Mouse (Mus musculus) limb, embryonic 15.5 days (tissue): Measurements from ENCODE around the gene Mpzl1. TPM values are rescaled to one million over a fixed set of nuclear protein-coding genes. Genes with fewer than 3 reads are reported as not detected.

Source experiments
- ATAC-seq: fragments of 200-750 bp; cut with Nextera tagmentation; 2 replicates; pipeline ENCODE4 v1.8.0; 2017; ENCODE audit warnings: low read depth, moderate TSS enrichment; ENCODE audit not compliant: insufficient number of reproducible peaks, low FRiP score, low TSS enrichment
- H3K27ac ChIP-seq: fragments of 300-500 bp; sonication (generic); 2 replicates; pipeline ENCODE4 v1.5.1; 2015; ENCODE audit warnings: moderate library complexity, mild to moderate bottlenecking, inconsistent platforms
- H3K27me3 ChIP-seq: fragments of 300-500 bp; sonication (generic); 2 replicates; pipeline ENCODE4 v1.6.1; 2015; ENCODE audit warnings: inconsistent platforms
- H3K36me3 ChIP-seq: fragments of 300-500 bp; sonication (generic); 2 replicates; pipeline ENCODE4 v1.6.1; 2015; ENCODE audit warnings: inconsistent platforms
- H3K4me1 ChIP-seq: fragments of 300-500 bp; sonication (generic); 2 replicates; pipeline ENCODE4 v1.6.1; 2015; ENCODE audit warnings: inconsistent platforms
- H3K4me2 ChIP-seq: fragments of 300-500 bp; sonication (generic); 2 replicates; pipeline ENCODE4 v1.6.1; 2015; ENCODE audit warnings: mild to moderate bottlenecking, inconsistent platforms
- H3K4me3 ChIP-seq: fragments of 300-500 bp; sonication (generic); 2 replicates; pipeline ENCODE4 v1.5.1; 2015; ENCODE audit warnings: mild to moderate bottlenecking, inconsistent platforms
- H3K9ac ChIP-seq: fragments of 300-500 bp; sonication (generic); 2 replicates; pipeline ENCODE4 v1.6.1; 2015; ENCODE audit warnings: inconsistent platforms
- H3K9me3 ChIP-seq: fragments of 300-500 bp; sonication (generic); 2 replicates; pipeline ENCODE4 v1.6.1; 2016; ENCODE audit warnings: inconsistent platforms
- WGBS: fragments of 180-500 bp; shearing (Covaris S2); methylation state at CpG from one replicate; pipeline ENCODE4 v1.1.7; 2015; 5-methylcytosine and 5-hydroxymethylcytosine counted together
- polyA plus RNA-seq: library from polyadenylated mRNA; unstranded; fragments of >200 nt; fragmentation: Nextera tagmentation; extraction: Ambion mirVana; gene quantifications from 2 replicates; pipeline ENCODE4 v1.2.1, GENCODE M21; 2015

Mpzl1 gene
- polyA plus RNA-seq, 1 experiment from 2014 or later, result 169 TPM

- Histone ChIP-seq H3K27ac (peak overlapping the region; percentile 98), H3K4me3 (peak overlapping the region; percentile 89), H3K9me3 (no peaks in the 10 kb centered on the region), H3K36me3 (no peaks in the 10 kb centered on the region), H3K4me1 (peaks cover 37% of the 10 kb centered on the region), H3K4me2 (peak overlapping the region; percentile 63), H3K9ac (peak overlapping the region; percentile 89), H3K27me3 (no peaks in the 10 kb centered on the region)
- WGBS, result 2% methylated on average over 12 of the region's 12 CpGs
- no peak for ATAC-seq
Observed at GRCm38 (mm10) chr1:165633345-165633744, 993 bp downstream of the Mpzl1 start.

DNA sequence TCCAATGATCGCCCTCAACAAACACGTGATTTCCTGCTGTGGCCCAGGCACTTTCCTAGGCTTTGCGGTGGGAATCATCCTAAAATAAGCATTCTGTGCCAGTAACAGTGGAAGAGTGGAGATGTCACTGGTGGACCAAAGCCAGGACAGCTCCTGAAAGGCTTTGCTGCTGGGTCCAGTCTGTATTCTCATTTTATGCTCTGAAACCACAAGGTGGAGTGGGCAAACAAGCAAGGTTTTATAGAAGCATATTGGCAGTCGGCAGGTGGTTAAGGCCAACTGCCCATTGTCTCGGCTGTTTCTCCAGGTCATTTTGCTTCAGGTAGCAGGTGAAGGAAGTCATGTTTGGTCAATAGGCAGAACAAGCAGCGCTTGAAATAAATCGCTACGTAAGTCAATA, 3.2 kb downstream of the Mpzl1 start:
- 79% methylated on average over 8 of the region's 8 CpGs for WGBS
- Histone ChIP-seq H3K4me2 (no peak overlapping the region), H3K36me3 (no peaks in the 10 kb centered on the region), H3K4me3 (no peak overlapping the region), H3K27ac (no peak overlapping the region), H3K9ac (no peak overlapping the region), H3K4me1 (peaks cover 38% of the 10 kb centered on the region), H3K9me3 (no peaks in the 10 kb centered on the region), H3K27me3 (no peaks in the 10 kb centered on the region)
- no peak for ATAC-seq

- H3K36me3 ChIP-seq, result no peaks in the 10 kb centered on the region
- ATAC-seq, result no peak
- no peak overlapping the region for H3K9ac ChIP-seq
- 36% methylated on average over 8 of the region's 8 CpGs for WGBS
- H3K27me3 ChIP-seq, result no peaks in the 10 kb centered on the region
- no peak overlapping the region for H3K4me2 ChIP-seq
- no peaks in the 10 kb centered on the region for H3K9me3 ChIP-seq
- H3K4me1 ChIP-seq, result peaks cover 33% of the 10 kb centered on the region
- H3K4me3 ChIP-seq, result no peak overlapping the region
- peak overlapping the region; percentile 0; the same call in 1 of the 2 replicates for H3K27ac ChIP-seq
Observed at GRCm38 (mm10) chr1:165629975-165630374, 4.4 kb downstream of the Mpzl1 start.

GRCm38 (mm10) chr1:165628603-165629002, 5.7 kb downstream of the Mpzl1 start:
- no peak overlapping the region for H3K4me3 ChIP-seq
- ATAC-seq, result no peak
- no peak overlapping the region for H3K4me2 ChIP-seq
- WGBS, result 89% methylated on average over 1 of the region's 1 CpGs
- H3K27ac ChIP-seq, result no peak overlapping the region
- H3K4me1 ChIP-seq, result peaks cover 31% of the 10 kb centered on the region
- no peaks in the 10 kb centered on the region for H3K36me3 ChIP-seq
- H3K27me3 ChIP-seq, result no peaks in the 10 kb centered on the region
- H3K9ac ChIP-seq, result no peak overlapping the region
- H3K9me3 ChIP-seq, result no peaks in the 10 kb centered on the region

- no peak overlapping the region for H3K27ac ChIP-seq
- no peak overlapping the region for H3K4me3 ChIP-seq
- peaks cover 17% of the 10 kb centered on the region for H3K4me1 ChIP-seq
- WGBS, result 65% methylated on average over 5 of the region's 5 CpGs
- H3K4me2 ChIP-seq, result no peak overlapping the region
- H3K36me3 ChIP-seq, result peaks cover 4% of the 10 kb centered on the region
- H3K9ac ChIP-seq, result no peak overlapping the region
- no peak; the same call in 1 of the 2 replicates for ATAC-seq
- H3K9me3 ChIP-seq, result no peaks in the 10 kb centered on the region
- no peaks in the 10 kb centered on the region for H3K27me3 ChIP-seq
Observed at GRCm38 (mm10) chr1:165625896-165626295, 8.4 kb downstream of the Mpzl1 start.

- Histone ChIP-seq H3K27me3 (no peaks in the 10 kb centered on the region), H3K9ac (no peak overlapping the region), H3K4me3 (no peak overlapping the region), H3K36me3 (peaks cover 8% of the 10 kb centered on the region), H3K4me1 (peaks cover 15% of the 10 kb centered on the region), H3K9me3 (no peaks in the 10 kb centered on the region), H3K27ac (no peak overlapping the region), H3K4me2 (no peak overlapping the region)
- ATAC-seq, result no peak
- WGBS, result 88% methylated on average over 5 of the region's 5 CpGs
Observed at GRCm38 (mm10) chr1:165625058-165625457, 9.3 kb downstream of the Mpzl1 start.

DNA sequence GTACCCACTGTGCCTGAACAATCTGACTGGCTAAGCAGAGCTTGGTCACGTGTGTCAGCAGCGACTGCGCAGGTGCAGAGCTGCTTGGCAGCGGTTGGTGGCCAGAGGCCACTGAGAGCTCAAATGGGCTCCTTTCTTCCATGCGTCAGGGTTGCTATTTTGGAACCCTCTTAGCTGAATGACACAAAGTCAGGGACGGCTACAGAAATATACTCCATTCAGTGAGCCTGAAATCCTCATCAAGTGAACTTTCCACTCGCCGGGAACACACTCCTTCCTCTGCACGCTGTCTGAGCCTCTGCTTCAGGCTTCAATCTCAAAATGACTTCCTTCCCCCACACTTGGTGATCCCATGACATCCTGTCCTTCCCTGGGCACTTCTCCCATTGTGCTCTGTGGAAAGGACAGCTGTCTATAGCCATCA, 16.1 kb downstream of the Mpzl1 start:
- Histone ChIP-seq H3K9ac (no peak overlapping the region), H3K4me3 (no peak overlapping the region), H3K9me3 (no peaks in the 10 kb centered on the region), H3K4me2 (no peak overlapping the region), H3K36me3 (peaks cover 27% of the 10 kb centered on the region), H3K27ac (peak overlapping the region; percentile 66), H3K27me3 (no peaks in the 10 kb centered on the region), H3K4me1 (peaks cover 24% of the 10 kb centered on the region)
- WGBS, result 67% methylated on average over 9 of the region's 9 CpGs
- ATAC-seq, result no peak

GRCm38 (mm10) chr1:165617166-165617891, 17.0 kb downstream of the Mpzl1 start:
- whole genome bisulfite sequencing, result 26% methylated on average over 15 of the region's 15 CpGs
- Histone ChIP-seq H3K4me1 (peaks cover 24% of the 10 kb centered on the region), H3K36me3 (peaks cover 23% of the 10 kb centered on the region), H3K4me2 (no peak overlapping the region), H3K9me3 (no peaks in the 10 kb centered on the region), H3K27ac (no peak overlapping the region), H3K4me3 (no peak overlapping the region), H3K27me3 (no peaks in the 10 kb centered on the region), H3K9ac (no peak overlapping the region)
- no peak for ATAC-seq

GRCm38 (mm10) chr1:165616652-165617051, 17.7 kb downstream of the Mpzl1 start:
- no peak overlapping the region for H3K4me2 ChIP-seq
- H3K9ac ChIP-seq, result no peak overlapping the region
- H3K4me3 ChIP-seq, result no peak overlapping the region
- no peak for ATAC-seq
- no peaks in the 10 kb centered on the region for H3K9me3 ChIP-seq
- peaks cover 23% of the 10 kb centered on the region for H3K36me3 ChIP-seq
- peaks cover 24% of the 10 kb centered on the region for H3K4me1 ChIP-seq
- no peaks in the 10 kb centered on the region for H3K27me3 ChIP-seq
- WGBS, result 35% methylated on average over 7 of the region's 7 CpGs
- no peak overlapping the region for H3K27ac ChIP-seq

DNA sequence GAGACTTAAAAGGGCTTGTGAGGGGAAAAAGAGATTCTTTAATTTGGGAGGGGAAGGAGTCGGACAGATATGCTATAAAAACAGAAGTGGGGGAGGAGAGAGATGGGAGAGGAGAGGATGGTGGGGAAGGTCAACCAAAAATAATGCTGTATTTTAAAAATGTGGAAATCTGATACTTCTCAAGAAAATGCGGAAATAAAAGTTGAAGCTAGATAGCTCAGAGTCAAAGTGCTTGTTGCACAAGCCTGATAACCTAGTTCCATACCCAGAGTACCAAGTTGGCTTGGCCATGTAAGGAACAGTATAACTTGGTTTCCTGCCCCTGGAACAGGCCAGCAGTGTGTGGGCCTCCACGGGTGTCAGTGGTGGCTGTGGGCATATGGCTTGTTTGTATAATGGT, 19.5 kb downstream of the Mpzl1 start:
- Histone ChIP-seq H3K27ac (no peak overlapping the region), H3K4me3 (no peak overlapping the region), H3K4me2 (no peak overlapping the region), H3K36me3 (peaks cover 19% of the 10 kb centered on the region), H3K4me1 (peaks cover 25% of the 10 kb centered on the region), H3K27me3 (no peaks in the 10 kb centered on the region), H3K9ac (no peak overlapping the region), H3K9me3 (no peaks in the 10 kb centered on the region)
- 96% methylated on average over 3 of the region's 3 CpGs for WGBS
- ATAC-seq, result no peak

DNA sequence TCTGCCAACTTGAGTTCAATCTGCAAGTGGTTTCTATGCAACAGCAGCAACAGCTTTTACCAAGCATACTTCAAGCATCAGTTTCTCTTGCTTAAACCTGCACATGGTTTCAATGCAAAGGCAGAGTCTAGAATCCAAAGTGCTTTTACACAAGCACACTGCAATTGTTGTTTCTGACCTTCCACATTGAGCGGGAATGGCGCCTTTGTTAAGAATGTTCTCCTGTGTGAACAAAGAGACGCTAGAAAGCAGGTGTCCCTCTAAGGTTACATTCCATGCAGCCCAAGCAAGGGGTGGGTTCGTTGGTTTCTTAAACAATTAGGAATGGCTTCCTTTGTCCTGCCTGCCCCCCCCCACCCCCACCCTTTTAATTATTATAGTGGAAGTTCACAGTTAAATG, 20.4 kb downstream of the Mpzl1 start:
- no peak for ATAC-seq
- Histone ChIP-seq H3K4me1 (peaks cover 22% of the 10 kb centered on the region), H3K36me3 (peaks cover 19% of the 10 kb centered on the region), H3K9ac (no peak overlapping the region), H3K27me3 (no peaks in the 10 kb centered on the region), H3K4me3 (no peak overlapping the region), H3K27ac (no peak overlapping the region), H3K4me2 (no peak overlapping the region), H3K9me3 (no peaks in the 10 kb centered on the region)
- 84% methylated on average over 4 of the region's 4 CpGs for WGBS

- no peak for ATAC-seq
- Histone ChIP-seq H3K9me3 (no peaks in the 10 kb centered on the region), H3K9ac (no peak overlapping the region), H3K4me1 (peaks cover 15% of the 10 kb centered on the region), H3K4me3 (no peak overlapping the region), H3K27me3 (no peaks in the 10 kb centered on the region), H3K27ac (no peak overlapping the region), H3K4me2 (no peak overlapping the region), H3K36me3 (peaks cover 21% of the 10 kb centered on the region)
- WGBS, result 58% methylated on average over 5 of the region's 5 CpGs
Observed at GRCm38 (mm10) chr1:165612714-165613113, 21.6 kb downstream of the Mpzl1 start.
